Mouse (Mus musculus) heart, adult 8-10 months (tissue): ENCODE data around the gene Dtymk. TPM values are rescaled to one million over a fixed set of nuclear protein-coding genes. Genes with fewer than 3 reads are reported as not detected.

Experiments used
- DNase-seq: peaks from one replicate; pipeline ENCODE4 v3.0.0; 2022; ENCODE audit warnings: low spot score
- total RNA-seq, 4 experiments: library from RNA; stranded (reverse); gene quantifications; 2 replicates each; pipeline ENCODE4 v1.2.4; 2022

Gene Dtymk
- total RNA-seq, 4 experiments from 2014 or later = 20.2 to 24.3 (median 20.9) TPM

DNA sequence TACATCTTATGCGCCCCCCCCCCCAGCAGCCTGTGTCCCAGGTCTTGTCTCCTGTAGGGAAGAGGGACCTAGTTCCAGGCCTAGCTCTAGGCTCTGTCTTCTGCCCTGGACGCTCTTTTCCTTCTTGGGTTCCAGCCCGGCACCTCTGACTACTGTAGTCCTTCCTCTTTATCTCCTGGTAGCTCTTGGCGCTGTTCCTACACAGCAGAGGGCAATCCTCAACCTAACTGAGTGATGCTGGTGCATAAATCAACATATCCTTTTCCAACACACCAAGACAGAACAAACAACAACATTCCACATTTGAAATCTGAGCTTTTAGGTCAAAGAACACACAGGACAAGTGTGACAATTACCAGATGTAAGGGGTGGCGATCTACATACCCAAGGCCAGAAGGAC is 55.6 kb downstream of the Dtymk start:
- no peak for DNase-seq

DNA sequence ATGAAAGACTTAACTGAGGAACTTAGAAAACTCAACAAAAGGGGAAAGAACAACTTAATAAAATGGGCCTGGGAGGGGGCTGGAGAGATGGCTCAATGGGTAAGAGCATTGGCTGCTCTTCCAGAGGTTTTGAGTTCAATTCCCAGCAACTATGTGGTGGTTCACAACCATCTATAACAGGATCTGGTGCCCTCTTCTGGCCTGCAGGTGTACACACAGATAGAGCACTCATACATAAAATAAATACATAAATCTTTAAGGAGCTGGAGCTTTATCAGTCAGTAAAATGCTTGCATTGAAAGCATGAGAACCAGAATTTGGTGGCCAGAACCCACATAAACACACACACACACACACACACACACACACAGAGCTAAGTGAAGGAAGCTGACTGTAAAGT is 58.8 kb downstream of the Dtymk start:
- DNase-seq = no peak

Other genes starting within 250 kb of the Dtymk start
- gene Stk25, start 143.3 kb downstream of the Dtymk start, total RNA-seq = 100 to 1,000 TPM in 1 of 4 experiments, 10 to 100 TPM in 3; 83.1 to 100 (median 91.5) TPM
- 1 to 10 TPM; 2.5 to 3.0 (median 2.6) TPM for gene Bok, start 116.3 kb downstream of the Dtymk start, total RNA-seq
- gene Atg4b, start 50.4 kb downstream of the Dtymk start, total RNA-seq = 10 to 100 TPM; 28.5 to 35.3 (median 34.6) TPM
- 10 to 100 TPM; 70.4 to 90.9 (median 77.0) TPM for gene Thap4, start 47.1 kb downstream of the Dtymk start, total RNA-seq
- 10 to 100 TPM; 10.3 to 15.0 (median 13.6) TPM for gene Ing5, start 2.0 kb upstream of the Dtymk start, total RNA-seq
- 10 to 100 TPM; 43.5 to 56.2 (median 48.4) TPM for gene D2hgdh, start 23.0 kb upstream of the Dtymk start, total RNA-seq
- gene Gal3st2, start 59.4 kb upstream of the Dtymk start, total RNA-seq = under 1 TPM; 0.28 to 0.60 (median 0.50) TPM
- 1 to 10 TPM in 1 of 4 experiments, under 1 TPM in 3; 0.33 to 1.2 (median 0.51) TPM for gene Gal3st2b, start 116.4 kb upstream of the Dtymk start, total RNA-seq
- gene Gal3st2c, start 188.6 kb upstream of the Dtymk start, total RNA-seq = 1 to 10 TPM in 3 of 4 experiments, under 1 TPM in 1; 0.89 to 1.4 (median 1.3) TPM
- gene Neu4, start 218.5 kb upstream of the Dtymk start, total RNA-seq = under 1 TPM in 1 of 4 experiments, not detected in 3; 0.09 TPM